Mouse (Mus musculus) megakaryocyte, embryonic 14.5 days (primary cell): Measurements from ENCODE around the gene Arl8a.

Source experiments
- FLI1 ChIP-seq: IDR thresholded peaks from 2 replicates; pipeline ENCODE4 v1.6.1; 2012; ENCODE audit warnings: low read length, inconsistent platforms, mixed read lengths
- GATA1 ChIP-seq: IDR thresholded peaks from 3 replicates; pipeline ENCODE4 v1.6.1; 2012; ENCODE audit warnings: mixed read lengths, low read length, inconsistent platforms, borderline replicate concordance

- TF ChIP-seq GATA1 (no peak), FLI1 (no peak)
These were observed 24.6 kb downstream of the Arl8a start for GRCm38 (mm10) chr1:135171202-135171601.
